Mouse (Mus musculus): ENCODE measurements around the gene Gm11562. TPM values are rescaled to one million over a fixed set of nuclear protein-coding genes. Genes with fewer than 3 reads are reported as not detected.
A peak's percentile ranks its signal among the peaks of the same experiment; 100 is the strongest.

Gm11562 gene
- total RNA-seq, 2 experiments from 2014 or later = not detected

- DNase-seq = no peak
These were observed 37.0 kb downstream of the Gm11562 start, which contains the start of gene Krtap1-4 for GRCm38 (mm10) chr11:99583245-99583704. Gene Krtap1-4, minus strand, starts transcription at chr11:99583654.

- DNase-seq = no peak
These were observed 38.7 kb downstream of the Gm11562 start for GRCm38 (mm10) chr11:99581564-99581963.

GRCm38 (mm10) chr11:99581051-99581450 is 39.2 kb downstream of the Gm11562 start:
- DNase-seq = no peak

- no peak for DNase-seq
These were observed 39.6 kb downstream of the Gm11562 start, which contains the start of gene Krtap1-5 for GRCm38 (mm10) chr11:99580636-99581035. Gene Krtap1-5, minus strand, starts transcription at chr11:99581016.

- peak; percentile 80 for DNase-seq
These were observed 46.1 kb downstream of the Gm11562 start for GRCm38 (mm10) chr11:99574106-99574505.

- no peak for DNase-seq
These were observed 47.1 kb downstream of the Gm11562 start for GRCm38 (mm10) chr11:99573164-99573563.

Other genes with a start within 250 kb of the Gm11562 start
- not detected for gene Krt28, start 245.5 kb downstream of the Gm11562 start, total RNA-seq (2021)
- 1 to 10 TPM; 8.6 to 9.5 TPM for gene Krt10, start 231.1 kb downstream of the Gm11562 start, total RNA-seq (2021)
- gene Krt12, start 198.2 kb downstream of the Gm11562 start, total RNA-seq (2021) = not detected
- under 1 TPM; 0.21 to 0.79 TPM for gene Krt20, start 182.3 kb downstream of the Gm11562 start, total RNA-seq (2021)
- not detected for gene Krt23, start 127.3 kb downstream of the Gm11562 start, total RNA-seq (2021)
- not detected for gene Krt39, start 99.1 kb downstream of the Gm11562 start, total RNA-seq (2021)
- gene Krt40, start 77.3 kb downstream of the Gm11562 start, total RNA-seq (2021) = not detected
- gene Krtap3-3, start 69.6 kb downstream of the Gm11562 start, total RNA-seq (2021) = not detected
- gene Krtap3-2, start 63.6 kb downstream of the Gm11562 start, total RNA-seq (2021) = not detected
- gene Gm11939, start 61.0 kb downstream of the Gm11562 start, total RNA-seq (2021) = not detected
- not detected for gene Krtap3-1, start 53.8 kb downstream of the Gm11562 start, total RNA-seq (2021)
- gene Krtap1-5, start 39.4 kb downstream of the Gm11562 start, total RNA-seq (2021) = not detected
- gene Krtap1-4, start 36.8 kb downstream of the Gm11562 start, total RNA-seq (2021) = not detected
- gene Krtap1-3, start 29.1 kb downstream of the Gm11562 start, total RNA-seq (2021) = not detected
- not detected for gene Krtap9-3, start 22.3 kb downstream of the Gm11562 start, total RNA-seq (2021)
- gene Gm11938, start 17.1 kb downstream of the Gm11562 start, total RNA-seq (2021) = not detected
- not detected for gene Gm11937, start 10.2 kb downstream of the Gm11562 start, total RNA-seq (2021)
- not detected for gene Krtap2-4, start 5.6 kb downstream of the Gm11562 start, total RNA-seq (2021)
- gene Krtap4-1, start 7.8 kb upstream of the Gm11562 start, total RNA-seq (2021) = not detected
- not detected for gene Krtap4-2, start 14.6 kb upstream of the Gm11562 start, total RNA-seq (2021)
- gene Krtap4-7, start 23.7 kb upstream of the Gm11562 start, total RNA-seq (2021) = not detected
- not detected for gene Gm11555, start 29.8 kb upstream of the Gm11562 start, total RNA-seq (2021)
- gene Gm11563, start 38.5 kb upstream of the Gm11562 start, total RNA-seq (2021) = not detected
- gene Krtap4-6, start 45.5 kb upstream of the Gm11562 start, total RNA-seq (2021) = not detected
- gene Gm14190, start 70.3 kb upstream of the Gm11562 start, total RNA-seq (2021) = not detected
- gene Gm14180, start 113.9 kb upstream of the Gm11562 start, total RNA-seq (2021) = not detected
- not detected for gene Gm11595, start 152.5 kb upstream of the Gm11562 start, total RNA-seq (2021)
- not detected for gene Krtap4-8, start 160.3 kb upstream of the Gm11562 start, total RNA-seq (2021)
- gene Krtap4-9, start 164.8 kb upstream of the Gm11562 start, total RNA-seq (2021) = not detected
- not detected for gene Gm11596, start 173.0 kb upstream of the Gm11562 start, total RNA-seq (2021)
- not detected for gene Gm11569, start 178.5 kb upstream of the Gm11562 start, total RNA-seq (2021)
- gene Gm11554, start 184.0 kb upstream of the Gm11562 start, total RNA-seq (2021) = not detected
- not detected for gene Krtap4-13, start 189.5 kb upstream of the Gm11562 start, total RNA-seq (2021)
- not detected for gene Gm11564, start 195.2 kb upstream of the Gm11562 start, total RNA-seq (2021)
- gene 2300003K06Rik, start 217.6 kb upstream of the Gm11562 start, total RNA-seq (2021) = not detected
- not detected for gene Krtap4-16, start 231.2 kb upstream of the Gm11562 start, total RNA-seq (2021)
- not detected for gene Gm11568, start 237.5 kb upstream of the Gm11562 start, total RNA-seq (2021)
- gene Gm11559, start 244.0 kb upstream of the Gm11562 start, total RNA-seq (2021) = not detected